Mouse (Mus musculus) limb, embryonic 14.5 days (tissue): ENCODE data around the gene Vgll2. TPM values are rescaled to one million over a fixed set of nuclear protein-coding genes. Genes with fewer than 3 reads are reported as not detected.

Source experiments
- ATAC-seq: fragments of 200-750 bp; cut with Nextera tagmentation; 2 replicates; pipeline ENCODE4 v1.8.0; 2017; ENCODE audit warnings: low read depth, moderate number of reproducible peaks, moderate TSS enrichment; ENCODE audit not compliant: low FRiP score
- DNase-seq: peaks from one replicate; pipeline ENCODE4 v3.0.0-alpha.2; 2015; ENCODE audit warnings: low spot score
- H3K27ac ChIP-seq: fragments of 300-500 bp; sonication (generic); replicated peaks from 2 replicates; pipeline ENCODE4 v1.5.1; 2014; ENCODE audit warnings: low read depth, mild to moderate bottlenecking, low read length, moderate library complexity, mixed read lengths
- H3K27me3 ChIP-seq: fragments of 300-500 bp; sonication (generic); 2 replicates; pipeline ENCODE4 v1.6.1; 2014; ENCODE audit warnings: low read length, mixed read lengths; ENCODE audit not compliant: control insufficient read depth, insufficient read depth
- H3K36me3 ChIP-seq: fragments of 300-500 bp; sonication (generic); 2 replicates; pipeline ENCODE4 v1.6.1; 2014; ENCODE audit warnings: mild to moderate bottlenecking, low read length, moderate library complexity, mixed read lengths; ENCODE audit not compliant: control insufficient read depth, insufficient read depth
- H3K4me1 ChIP-seq: fragments of 300-500 bp; sonication (generic); 2 replicates; pipeline ENCODE4 v1.6.1; 2014; ENCODE audit warnings: antibody characterized with exemption, low read length, mixed read lengths; ENCODE audit not compliant: control insufficient read depth, insufficient read depth
- H3K4me2 ChIP-seq: fragments of 300-500 bp; sonication (generic); replicated peaks from 2 replicates; pipeline ENCODE4 v1.6.1; 2014; ENCODE audit warnings: low read depth, mild to moderate bottlenecking, low read length, moderate library complexity; ENCODE audit not compliant: severe bottlenecking
- H3K4me3 ChIP-seq: fragments of 300-500 bp; sonication (generic); replicated peaks from 2 replicates; pipeline ENCODE4 v1.5.1; 2014; ENCODE audit warnings: low read length
- H3K9ac ChIP-seq: fragments of 300-500 bp; sonication (generic); 2 replicates; pipeline ENCODE4 v1.6.1; 2014; ENCODE audit warnings: mild to moderate bottlenecking, low read depth, low read length, moderate library complexity; ENCODE audit not compliant: severe bottlenecking
- H3K9me3 ChIP-seq: fragments of 300-500 bp; sonication (generic); 2 replicates; pipeline ENCODE4 v1.6.1; 2016; ENCODE audit warnings: low read length; ENCODE audit not compliant: control insufficient read depth
- POLR2A ChIP-seq: fragments of 200-500 bp; IDR thresholded peaks from 2 replicates; pipeline ENCODE4 v1.8.0; 2012; ENCODE audit warnings: inconsistent platforms, mild to moderate bottlenecking, moderate library complexity, borderline replicate concordance; ENCODE audit not compliant: insufficient read depth, insufficient read length; ENCODE audit errors: extremely low read depth
- WGBS: fragments of 180-500 bp; shearing (Covaris S2); extraction: QIAGEN DNeasy Blood & Tissue Kit; methylation state at CpG from one replicate; pipeline ENCODE4 v1.1.7; 2014; 5-methylcytosine and 5-hydroxymethylcytosine counted together
- polyA plus RNA-seq, 2 experiments: library from polyadenylated mRNA; depleted of rRNA in 1 of 2; stranded (reverse) in 1 of 2; unstranded in 1 of 2; fragments of >200 nt; fragmentation: Nextera tagmentation in 1 of 2; extraction: Ambion mirVana in 1 of 2; gene quantifications; 2 replicates each; pipeline versions ENCODE4 v1.2.1 to v1.2.3; 2012 to 2014

The Vgll2 gene
- polyA plus RNA-seq, 2 experiments = 48.6 to 71.5 TPM

DNA sequence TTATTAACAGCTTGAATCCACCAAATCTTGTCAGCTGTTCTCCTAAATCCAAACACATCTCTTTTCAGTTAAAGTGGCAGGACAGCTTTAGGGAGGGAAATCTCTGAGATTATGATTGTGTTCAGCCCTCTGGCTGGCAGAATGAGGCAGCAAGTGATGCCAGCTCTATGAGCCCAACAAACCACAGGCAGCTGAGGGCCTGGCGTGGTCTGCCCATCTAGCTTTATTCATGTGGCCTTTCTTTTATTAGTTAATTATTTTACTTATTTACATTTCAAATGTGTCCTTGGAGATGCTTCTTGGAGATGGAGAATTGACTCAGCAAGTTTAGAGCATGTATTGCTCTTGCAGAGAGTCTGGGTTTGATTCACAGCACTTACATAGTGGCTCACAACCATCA, 3.8 kb upstream of the Vgll2 start:
- DNase-seq = no peak

DNA sequence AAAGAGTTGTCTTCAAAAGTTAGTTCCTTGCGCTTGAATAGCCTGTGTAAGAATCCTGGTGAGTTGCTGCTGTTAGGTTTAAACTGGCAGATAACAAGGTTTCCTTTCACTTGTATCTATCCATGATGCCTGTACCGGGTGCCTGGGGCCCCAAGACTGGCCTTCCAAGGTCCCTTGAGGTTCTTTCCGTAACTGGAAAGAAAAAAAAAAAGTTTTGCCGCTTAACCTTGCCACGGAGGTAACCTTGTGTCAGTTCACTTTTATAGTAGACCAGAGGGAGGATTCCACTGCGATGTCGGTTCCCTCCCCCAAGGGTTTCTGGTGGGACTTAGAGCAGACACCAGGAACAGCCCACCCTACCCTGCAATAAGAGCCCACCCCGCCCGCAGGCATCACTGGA, 1.1 kb upstream of the Vgll2 start:
- Histone ChIP-seq H3K27me3 (peaks cover 62% of the 10 kb centered on the region), H3K9me3 (no peaks in the 10 kb centered on the region), H3K4me1 (0 out of 2 replicates have a peak, but pooled peaks cover 3% of the 10 kb centered on the region), H3K36me3 (no peaks in the 10 kb centered on the region), H3K9ac (no peak overlapping the region), H3K27ac (no peak overlapping the region), H3K4me2 (no peak overlapping the region), H3K4me3 (no peak overlapping the region)
- 5% methylated on average over 9 of the region's 9 CpGs for WGBS
- ATAC-seq (no peak), DNase-seq (no peak)
- no peak for TF ChIP-seq POLR2A

More for the DNA sequence above, 3.8 kb upstream of the Vgll2 start:
- Histone ChIP-seq H3K27ac (no peak overlapping the region), H3K4me1 (0 out of 2 replicates have a peak, but pooled peaks cover 3% of the 10 kb centered on the region), H3K4me3 (no peak overlapping the region), H3K27me3 (peaks cover 37% of the 10 kb centered on the region), H3K9ac (no peak overlapping the region), H3K4me2 (no peak overlapping the region), H3K9me3 (no peaks in the 10 kb centered on the region), H3K36me3 (no peaks in the 10 kb centered on the region)
- no peak for TF ChIP-seq POLR2A
- no peak for ATAC-seq
- WGBS = 63% methylated on average over 1 of the region's 1 CpGs

- Histone ChIP-seq H3K4me1 (0 out of 2 replicates have a peak, but pooled peaks cover 3% of the 10 kb centered on the region), H3K9ac (peak overlapping the region; percentile 40; the same call in 1 of the 2 replicates), H3K27ac (no peak overlapping the region), H3K36me3 (no peaks in the 10 kb centered on the region), H3K4me2 (peak overlapping the region; percentile 93), H3K9me3 (no peaks in the 10 kb centered on the region), H3K27me3 (peaks cover 69% of the 10 kb centered on the region), H3K4me3 (peak overlapping the region; percentile 49)
- peak; percentile 45 for ATAC-seq
- WGBS = 1% methylated on average over 15 of the region's 15 CpGs
- TF ChIP-seq POLR2A = no peak
- no peak for DNase-seq
Measured at GRCm38 (mm10) chr10:52021736-52022394, 437 bp upstream of the Vgll2 start.

- H3K4me2 ChIP-seq = peak overlapping the region; percentile 93
- H3K4me1 ChIP-seq = 0 out of 2 replicates have a peak, but pooled peaks cover 6% of the 10 kb centered on the region
- H3K27me3 ChIP-seq = peaks cover 85% of the 10 kb centered on the region
- H3K9ac ChIP-seq = no peak overlapping the region
- H3K4me3 ChIP-seq = peak overlapping the region; percentile 49
- H3K9me3 ChIP-seq = no peaks in the 10 kb centered on the region
- no peak for TF ChIP-seq POLR2A
- no peak overlapping the region for H3K27ac ChIP-seq
- H3K36me3 ChIP-seq = no peaks in the 10 kb centered on the region
- 4% methylated on average over 17 of the region's 17 CpGs for WGBS
- ATAC-seq = no peak
- no peak for DNase-seq
Measured at GRCm38 (mm10) chr10:52023213-52024052, 1.1 kb downstream of the Vgll2 start.

DNA sequence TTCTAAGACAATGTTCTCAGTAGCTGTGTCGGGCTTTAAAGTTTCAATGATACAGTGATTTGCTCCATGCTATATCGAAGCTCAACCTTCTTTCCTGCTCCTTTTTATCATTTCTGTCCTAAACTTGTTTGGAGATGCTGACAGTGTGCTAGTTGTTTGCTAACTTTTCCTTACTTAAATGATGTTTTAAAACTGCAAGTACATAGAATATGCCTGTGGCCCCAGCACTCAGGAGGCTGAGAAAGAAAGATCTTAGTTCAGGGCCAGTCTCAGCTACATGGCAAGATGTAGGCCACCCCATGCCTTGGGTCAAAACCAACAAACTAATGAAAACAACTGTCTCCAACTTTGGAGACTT, 1.7 kb downstream of the Vgll2 start:
- TF ChIP-seq POLR2A = no peak
- no peak overlapping the region for H3K4me2 ChIP-seq

More for the DNA sequence above, 1.7 kb downstream of the Vgll2 start:
- Histone ChIP-seq H3K27ac (no peak overlapping the region), H3K4me3 (peak overlapping the region; percentile 49), H3K9ac (no peak overlapping the region), H3K9me3 (no peaks in the 10 kb centered on the region), H3K36me3 (no peaks in the 10 kb centered on the region), H3K27me3 (peaks cover 90% of the 10 kb centered on the region), H3K4me1 (0 out of 2 replicates have a peak, but pooled peaks cover 6% of the 10 kb centered on the region)
- DNase-seq (no peak), ATAC-seq (no peak)
- WGBS = 17% methylated on average over 2 of the region's 2 CpGs
